Mouse (Mus musculus) thymus, adult 2 months (tissue): Measurements from ENCODE around the gene Abhd12. TPM values are rescaled to one million over a fixed set of nuclear protein-coding genes. Genes with fewer than 3 reads are reported as not detected.
A peak's percentile ranks its signal among the peaks of the same experiment; 100 is the strongest.

ENCODE experiments used
- DNase-seq: peaks from one replicate; pipeline ENCODE4 v3.0.0; 2021
- H3K27ac ChIP-seq: fragments of 200-500 bp; 2 replicates; pipeline ENCODE4 v1.5.1; 2012; ENCODE audit warnings: low read length, control low read depth; ENCODE audit not compliant: control insufficient read depth, insufficient read depth
- H3K27me3 ChIP-seq: fragments of 200-500 bp; 2 replicates; pipeline ENCODE4 v1.6.1; 2012; ENCODE audit warnings: mild to moderate bottlenecking, low read length, moderate library complexity, mixed read lengths; ENCODE audit not compliant: control insufficient read depth, insufficient read depth
- H3K36me3 ChIP-seq: fragments of 200-500 bp; 2 replicates; pipeline ENCODE4 v1.6.1; 2012; ENCODE audit warnings: mild to moderate bottlenecking, low read length, moderate library complexity; ENCODE audit not compliant: control insufficient read depth, insufficient read depth
- H3K4me1 ChIP-seq: fragments of 200-500 bp; replicated peaks from 2 replicates; pipeline ENCODE4 v1.6.1; 2012; ENCODE audit warnings: low read length; ENCODE audit not compliant: control insufficient read depth, insufficient read depth
- H3K4me3 ChIP-seq: fragments of 200-500 bp; 2 replicates; pipeline ENCODE4 v1.5.1; 2012; ENCODE audit warnings: mild to moderate bottlenecking, low read length, control low read depth, moderate library complexity; ENCODE audit not compliant: control insufficient read depth, insufficient read depth
- CTCF ChIP-seq: fragments of 200-500 bp; IDR thresholded peaks from 2 replicates; pipeline ENCODE4 v1.5.1; 2012; ENCODE audit warnings: mild to moderate bottlenecking, control low read depth, low read length, moderate library complexity, borderline replicate concordance; ENCODE audit not compliant: control insufficient read depth, poor library complexity, insufficient read depth; ENCODE audit errors: extremely low read depth
- POLR2A ChIP-seq: fragments of 200-500 bp; IDR thresholded peaks from 2 replicates; pipeline ENCODE4 v1.6.1; 2012; ENCODE audit warnings: mild to moderate bottlenecking, low read length, control low read depth, moderate library complexity; ENCODE audit not compliant: control insufficient read depth, poor library complexity, insufficient read depth; ENCODE audit errors: extremely low read depth
- WGBS: fragments of 180-500 bp; shearing (Covaris S2); methylation state at CpG from one replicate; pipeline ENCODE4 v1.1.7; 2018; 5-methylcytosine and 5-hydroxymethylcytosine counted together
- polyA plus RNA-seq: library from polyadenylated mRNA; depleted of rRNA; stranded (reverse); fragments of >200 nt; gene quantifications from 2 replicates; pipeline ENCODE4 v1.2.3, GENCODE M21; 2012

The Abhd12 gene
- polyA plus RNA-seq, 1 experiment: 63.0 TPM

GRCm38 (mm10) chr2:150808812-150809211 is 95.7 kb downstream of the Abhd12 start:
- H3K4me3 ChIP-seq: no peak overlapping the region
- peaks cover 40% of the 10 kb centered on the region for H3K36me3 ChIP-seq
- TF ChIP-seq CTCF: no peak
- TF ChIP-seq POLR2A: no peak
- DNase-seq: no peak
- H3K27me3 ChIP-seq: no peaks in the 10 kb centered on the region
- no peak overlapping the region for H3K27ac ChIP-seq
- 98% methylated on average over 6 of the region's 6 CpGs for WGBS
- H3K4me1 ChIP-seq: no peaks in the 10 kb centered on the region

- Histone ChIP-seq H3K27me3 (no peaks in the 10 kb centered on the region), H3K36me3 (peaks cover 39% of the 10 kb centered on the region), H3K27ac (no peak overlapping the region), H3K4me1 (no peaks in the 10 kb centered on the region), H3K4me3 (no peak overlapping the region)
- TF ChIP-seq CTCF (no peak), POLR2A (no peak)
- no peak for DNase-seq
- WGBS: 95% methylated on average over 6 of the region's 6 CpGs
Observed at GRCm38 (mm10) chr2:150808381-150808780, 96.2 kb downstream of the Abhd12 start.

GRCm38 (mm10) chr2:150803035-150803434 is 101.5 kb downstream of the Abhd12 start:
- 98% methylated on average over 1 of the region's 1 CpGs for WGBS
- peak; percentile 16 for DNase-seq
- no peak overlapping the region for H3K4me3 ChIP-seq
- TF ChIP-seq CTCF: no peak
- no peak for TF ChIP-seq POLR2A
- peaks cover 29% of the 10 kb centered on the region for H3K36me3 ChIP-seq
- no peak overlapping the region for H3K27ac ChIP-seq
- H3K27me3 ChIP-seq: no peaks in the 10 kb centered on the region
- no peaks in the 10 kb centered on the region for H3K4me1 ChIP-seq

GRCm38 (mm10) chr2:150800616-150801015 is 103.9 kb downstream of the Abhd12 start:
- no peak overlapping the region for H3K27ac ChIP-seq
- no peaks in the 10 kb centered on the region for H3K27me3 ChIP-seq
- no peak overlapping the region for H3K4me3 ChIP-seq
- H3K36me3 ChIP-seq: peaks cover 19% of the 10 kb centered on the region
- no peaks in the 10 kb centered on the region for H3K4me1 ChIP-seq
- no peak for DNase-seq
- WGBS: 96% methylated on average over 5 of the region's 5 CpGs
- TF ChIP-seq POLR2A (no peak), CTCF (no peak)

GRCm38 (mm10) chr2:150798084-150798483 is 106.5 kb downstream of the Abhd12 start:
- Histone ChIP-seq H3K27me3 (no peaks in the 10 kb centered on the region), H3K4me1 (no peaks in the 10 kb centered on the region), H3K27ac (no peak overlapping the region), H3K36me3 (peaks cover 9% of the 10 kb centered on the region; the same call in 1 of the 2 replicates), H3K4me3 (no peak overlapping the region)
- TF ChIP-seq CTCF: no peak
- no peak for TF ChIP-seq POLR2A
- no peak for DNase-seq
- WGBS: 93% methylated on average over 7 of the region's 7 CpGs

GRCm38 (mm10) chr2:150793320-150793719 is 111.2 kb downstream of the Abhd12 start:
- Histone ChIP-seq H3K27me3 (no peaks in the 10 kb centered on the region), H3K27ac (no peak overlapping the region), H3K4me3 (no peak overlapping the region), H3K4me1 (no peaks in the 10 kb centered on the region), H3K36me3 (peaks cover 6% of the 10 kb centered on the region; the same call in 1 of the 2 replicates)
- no peak for DNase-seq
- 90% methylated on average over 4 of the region's 4 CpGs for WGBS
- no peak for TF ChIP-seq POLR2A
- no peak for TF ChIP-seq CTCF

- Histone ChIP-seq H3K4me3 (no peak overlapping the region), H3K27me3 (no peaks in the 10 kb centered on the region), H3K36me3 (0 out of 2 replicates have a peak, but pooled peaks cover 6% of the 10 kb centered on the region), H3K27ac (no peak overlapping the region), H3K4me1 (peaks cover 9% of the 10 kb centered on the region)
- TF ChIP-seq CTCF: no peak
- no peak for TF ChIP-seq POLR2A
- no peak for DNase-seq
- 84% methylated on average over 4 of the region's 4 CpGs for WGBS
Observed at GRCm38 (mm10) chr2:150788768-150789550, 115.6 kb downstream of the Abhd12 start.
